17 mouse cellular contexts compared by ENCODE assay signal in genomic region chr11:115084595-115084994, GRCm38 (mm10). TPM values are rescaled to one million over a fixed set of nuclear protein-coding genes. Genes with fewer than 3 reads are reported as not detected.
DNase-seq lines count a peak whose midpoint lies in the region; ATAC-seq lines count a peak whose summit lies in the region.
"Had no signal": no experiment of that assay in that cellular context is flagged by ENCODE, and none has a peak within 500 bp of the region (broad histone marks: within the 10 kb centered on the region; RNA-seq: fewer than 3 reads in every experiment).

No protein-coding gene starts in this region.

- no peak for ATAC-seq in midbrain, embryonic 15.5 days (replicated peaks)

- H3K4me1 ChIP-seq in midbrain, embryonic 10.5 days = peaks cover 24% of the 10 kb centered on the region
- peaks cover 13% of the 10 kb centered on the region for H3K4me1 ChIP-seq in midbrain, embryonic 15.5 days
- H3K4me1 ChIP-seq: heart, embryonic 13.5 days had no signal

- 0 out of 2 replicates have a peak overlapping the region, but pooled peaks have one; percentile 1 for H3K4me3 ChIP-seq in midbrain, embryonic 10.5 days
- no peak overlapping the region for H3K4me3 ChIP-seq in midbrain, embryonic 15.5 days
- H3K4me3 ChIP-seq: erythroblast, embryonic 14.5 days; heart, embryonic 13.5 days; neural tube, embryonic 15.5 days had no signal

- H3K9me3 ChIP-seq in midbrain, embryonic 10.5 days (replicated peaks) = no peaks in the 10 kb centered on the region
- H3K9me3 ChIP-seq in midbrain, embryonic 15.5 days = no peaks in the 10 kb centered on the region
- H3K9me3 ChIP-seq: heart, embryonic 13.5 days; neural tube, embryonic 15.5 days had no signal

- 43% methylated on average over 12 of the region's 12 CpGs for WGBS in midbrain, embryonic 10.5 days
- 21% methylated on average over 12 of the region's 12 CpGs for WGBS in midbrain, embryonic 15.5 days

- DNase-seq in cerebellum, adult 18-20 months = peak; percentile 31 to 45
- no peak for DNase-seq in cerebellum, postnatal 4 days (ENCODE audit: low spot score in 2 of 2)
- DNase-seq in midbrain, embryonic 10.5 days (ENCODE audit: low spot score) = no peak
- DNase-seq in cerebellum, postnatal 14 days = peak; percentile 19 to 22
- DNase-seq in retina, embryonic 14.5 days (ENCODE audit: low spot score) = peak; percentile 35
- no peak for DNase-seq in adrenal gland, adult (ENCODE audit: inconsistent age in 2 of 2, low spot score in 1 of 2)
- DNase-seq in thymus, adult 18-20 months = no peak
- DNase-seq: adrenal gland, postnatal 36 days; kidney, adult 2 months; kidney, postnatal 36 days; lung, adult 2 months; lung, postnatal 4 days had no signal

- H3K4me2 ChIP-seq in midbrain, embryonic 15.5 days = no peak overlapping the region
- H3K4me2 ChIP-seq: heart, embryonic 13.5 days; neural tube, embryonic 15.5 days had no signal

- no peak overlapping the region for H3K27ac ChIP-seq in midbrain, embryonic 10.5 days (replicated peaks)
- no peak overlapping the region for H3K27ac ChIP-seq in midbrain, embryonic 15.5 days
- H3K27ac ChIP-seq: heart, embryonic 13.5 days; neural tube, embryonic 15.5 days had no signal

- H3K27me3 ChIP-seq in midbrain, embryonic 10.5 days (ENCODE audit: low read depth, poor library complexity, severe bottlenecking) = peaks cover 24% of the 10 kb centered on the region
- 0 out of 2 replicates have a peak, but pooled peaks cover 2% of the 10 kb centered on the region for H3K27me3 ChIP-seq in midbrain, embryonic 15.5 days (replicated peaks)

- H3K9ac ChIP-seq in midbrain, embryonic 15.5 days = no peak overlapping the region
- H3K9ac ChIP-seq: heart, embryonic 13.5 days; neural tube, embryonic 15.5 days had no signal

- no peaks in the 10 kb centered on the region for H3K36me3 ChIP-seq in midbrain, embryonic 10.5 days
- H3K36me3 ChIP-seq in midbrain, embryonic 15.5 days (replicated peaks) = no peaks in the 10 kb centered on the region
- H3K36me3 ChIP-seq: heart, embryonic 13.5 days; neural tube, embryonic 15.5 days had no signal

RNA-seq across cellular contexts. Expression of gene Rab37, which starts 6.6 kb away (rescaled TPM):
- 0.49 and 1.1 TPM in 2 replicates for polyA plus RNA-seq in midbrain, embryonic 10.5 days (2016; fragmentation: Nextera tagmentation; extraction: Ambion mirVana)
- 0.49 and 1.1 TPM in 2 replicates for polyA plus RNA-seq in midbrain, embryonic 15.5 days (2015; fragmentation: Nextera tagmentation; extraction: Ambion mirVana)

RNA-seq across cellular contexts. Expression of gene Cd300e, which starts 22.6 kb away (rescaled TPM):
- not detected in 2 replicates for polyA plus RNA-seq in midbrain, embryonic 10.5 days (2016; fragmentation: Nextera tagmentation; extraction: Ambion mirVana)
- not detected in 2 replicates for polyA plus RNA-seq in midbrain, embryonic 15.5 days (2015; fragmentation: Nextera tagmentation; extraction: Ambion mirVana)
- polyA plus RNA-seq: erythroblast, embryonic 14.5 days; heart, embryonic 13.5 days had no signal

RNA-seq across cellular contexts. Expression of gene Cd300ld3, which starts 36.4 kb away (rescaled TPM):
- polyA plus RNA-seq in midbrain, embryonic 10.5 days (2016; fragmentation: Nextera tagmentation; extraction: Ambion mirVana) = not detected in 2 replicates
- polyA plus RNA-seq in midbrain, embryonic 15.5 days (2015; fragmentation: Nextera tagmentation; extraction: Ambion mirVana) = not detected in 2 replicates
- polyA plus RNA-seq: erythroblast, embryonic 14.5 days; heart, embryonic 13.5 days; neural tube, embryonic 15.5 days had no signal

RNA-seq across cellular contexts. Expression of gene Cd300ld5, which starts 47.0 kb away (rescaled TPM):
- polyA plus RNA-seq in midbrain, embryonic 10.5 days (2016; fragmentation: Nextera tagmentation; extraction: Ambion mirVana) = not detected in 2 replicates
- not detected in 2 replicates for polyA plus RNA-seq in midbrain, embryonic 15.5 days (2015; fragmentation: Nextera tagmentation; extraction: Ambion mirVana)
- polyA plus RNA-seq: erythroblast, embryonic 14.5 days; heart, embryonic 13.5 days; liver, adult 2 months; neural tube, embryonic 15.5 days had no signal

RNA-seq across cellular contexts. Expression of gene Cd300lf, which starts 49.2 kb away (rescaled TPM):
- 0.21 TPM in 1 of 2 replicates, not detected in the other for polyA plus RNA-seq in midbrain, embryonic 10.5 days (2016; fragmentation: Nextera tagmentation; extraction: Ambion mirVana)
- polyA plus RNA-seq in midbrain, embryonic 15.5 days (2015; fragmentation: Nextera tagmentation; extraction: Ambion mirVana) = 0.20 and 0.27 TPM in 2 replicates
- polyA plus RNA-seq: erythroblast, embryonic 14.5 days had no signal

Comparison
In these comparisons a context has a peak if more than half of its experiments do, and no peak if none do; other contexts are left out.
1. DNase-seq: peak in cerebellum, adult 18-20 months (2 of 2), cerebellum, postnatal 14 days (2 of 2) and retina, embryonic 14.5 days (single experiment); none in cerebellum, postnatal 4 days (0 of 2), midbrain, embryonic 10.5 days (single experiment), adrenal gland, adult (0 of 2) and thymus, adult 18-20 months (0 of 2).